Mouse (Mus musculus) cerebellum, adult 2 months (tissue): Measurements from ENCODE around the gene Fas. TPM values are rescaled to one million over a fixed set of nuclear protein-coding genes. Genes with fewer than 3 reads are reported as not detected.
A peak's percentile ranks its signal among the peaks of the same experiment; 100 is the strongest.

ENCODE experiments used
- DNase-seq, 2 experiments: peaks; one replicate each; pipeline ENCODE4 v3.0.0; 2021
- H3K27ac ChIP-seq: fragments of 200-500 bp; 2 replicates; pipeline ENCODE4 v1.5.1; 2012; ENCODE audit warnings: low read length, control low read depth, inconsistent platforms; ENCODE audit not compliant: insufficient read depth
- H3K27me3 ChIP-seq: fragments of 200-500 bp; 2 replicates; pipeline ENCODE4 v1.6.1; 2012; ENCODE audit warnings: inconsistent platforms, mild to moderate bottlenecking, low read length, moderate library complexity; ENCODE audit not compliant: control insufficient read depth, insufficient read depth
- H3K4me1 ChIP-seq: fragments of 200-500 bp; 2 replicates; pipeline ENCODE4 v1.6.1; 2011; ENCODE audit warnings: low read length; ENCODE audit not compliant: control insufficient read depth, insufficient read depth
- H3K4me3 ChIP-seq: fragments of 200-500 bp; replicated peaks from 2 replicates; pipeline ENCODE3; 2011; ENCODE audit warnings: mild to moderate bottlenecking, low read depth, low read length, control low read depth; ENCODE audit not compliant: insufficient read depth
- CTCF ChIP-seq: fragments of 200-500 bp; IDR thresholded peaks from 2 replicates; pipeline ENCODE4 v1.5.1; 2011; ENCODE audit warnings: low read depth, mild to moderate bottlenecking, control low read depth, low read length, moderate library complexity, borderline replicate concordance; ENCODE audit not compliant: insufficient read depth
- POLR2A ChIP-seq: fragments of 200-500 bp; IDR thresholded peaks from 2 replicates; pipeline ENCODE4 v1.6.1; 2011; ENCODE audit warnings: low read length, control low read depth, borderline replicate concordance; ENCODE audit not compliant: insufficient read depth
- WGBS: fragments of 180-500 bp; shearing (Covaris S2); methylation state at CpG from one replicate; pipeline ENCODE4 v1.1.7; 2018; 5-methylcytosine and 5-hydroxymethylcytosine counted together
- polyA plus RNA-seq: library from polyadenylated mRNA; depleted of rRNA; stranded (reverse); fragments of >200 nt; gene quantifications from 2 replicates; pipeline ENCODE4 v1.2.3, GENCODE M21; 2012

Gene Fas
- polyA plus RNA-seq, 1 experiment = 1.8 TPM

- Histone ChIP-seq H3K4me1 (no peaks in the 10 kb centered on the region), H3K27me3 (no peaks in the 10 kb centered on the region), H3K27ac (no peak overlapping the region), H3K4me3 (no peak overlapping the region)
- no peak for DNase-seq
- 93% methylated on average over 1 of the region's 1 CpGs for WGBS
- TF ChIP-seq CTCF (no peak), POLR2A (no peak)
These were observed 8.1 kb downstream of the Fas start for GRCm38 (mm10) chr19:34298531-34298930.

- no peak overlapping the region for H3K4me3 ChIP-seq
- no peaks in the 10 kb centered on the region for H3K27me3 ChIP-seq
- H3K4me1 ChIP-seq = no peaks in the 10 kb centered on the region
- TF ChIP-seq CTCF (no peak), POLR2A (no peak)
- DNase-seq = no peak
- WGBS = 75% methylated on average over 4 of the region's 4 CpGs
- H3K27ac ChIP-seq = no peak overlapping the region
These were observed 8.8 kb downstream of the Fas start for GRCm38 (mm10) chr19:34299229-34299628.

- DNase-seq = no peak
- H3K27me3 ChIP-seq = no peaks in the 10 kb centered on the region
- TF ChIP-seq CTCF (no peak), POLR2A (no peak)
- H3K4me3 ChIP-seq = no peak overlapping the region
- WGBS = 76% methylated on average over 2 of the region's 2 CpGs
- no peaks in the 10 kb centered on the region for H3K4me1 ChIP-seq
- no peak overlapping the region for H3K27ac ChIP-seq
These were observed 10.0 kb downstream of the Fas start for GRCm38 (mm10) chr19:34300430-34300829.

DNA sequence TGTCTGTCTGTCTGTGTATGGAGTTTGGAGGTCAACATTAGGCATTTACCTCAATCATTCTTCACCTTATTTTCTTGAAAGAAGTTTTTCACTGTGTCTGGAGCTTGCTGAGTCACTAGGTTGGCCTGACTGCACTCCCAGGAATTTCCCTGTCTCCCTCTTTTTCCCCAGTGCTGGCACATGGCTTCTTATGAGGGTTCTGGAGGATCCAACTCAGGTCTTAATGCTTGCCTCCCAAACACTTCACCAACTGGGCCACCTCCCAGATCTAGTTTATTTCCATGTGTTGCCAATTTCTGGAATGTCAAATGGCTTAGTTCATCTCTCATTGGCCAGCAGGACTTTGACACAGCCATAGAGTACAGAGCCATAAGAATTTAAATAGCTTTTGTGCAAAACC, 14.5 kb downstream of the Fas start:
- no peak for DNase-seq
- Histone ChIP-seq H3K4me1 (no peaks in the 10 kb centered on the region), H3K4me3 (no peak overlapping the region), H3K27me3 (no peaks in the 10 kb centered on the region), H3K27ac (no peak overlapping the region)
- TF ChIP-seq CTCF (no peak), POLR2A (no peak)

DNA sequence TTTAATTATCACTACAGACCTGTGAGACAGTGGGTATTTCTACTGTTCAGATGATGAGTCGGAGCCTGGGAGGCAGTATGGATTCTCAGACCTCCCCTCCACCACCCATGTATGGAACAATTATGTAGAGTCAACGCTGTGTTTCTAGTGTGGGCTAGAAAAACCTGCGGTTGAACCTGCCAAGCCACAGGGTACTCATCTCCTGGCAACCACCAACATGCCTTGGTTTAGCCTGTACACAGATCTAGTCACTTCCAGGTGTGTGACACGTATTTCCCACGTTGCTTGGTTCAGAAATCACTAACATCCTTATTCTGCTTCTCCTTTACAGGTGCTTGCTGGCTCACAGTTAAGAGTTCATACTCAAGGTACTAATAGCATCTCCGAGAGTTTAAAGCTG, 16.3 kb downstream of the Fas start:
- Histone ChIP-seq H3K27me3 (no peaks in the 10 kb centered on the region), H3K4me3 (no peak overlapping the region), H3K27ac (no peak overlapping the region), H3K4me1 (no peaks in the 10 kb centered on the region)
- 76% methylated on average over 6 of the region's 6 CpGs for WGBS
- TF ChIP-seq CTCF (no peak), POLR2A (no peak)
- DNase-seq = no peak

DNA sequence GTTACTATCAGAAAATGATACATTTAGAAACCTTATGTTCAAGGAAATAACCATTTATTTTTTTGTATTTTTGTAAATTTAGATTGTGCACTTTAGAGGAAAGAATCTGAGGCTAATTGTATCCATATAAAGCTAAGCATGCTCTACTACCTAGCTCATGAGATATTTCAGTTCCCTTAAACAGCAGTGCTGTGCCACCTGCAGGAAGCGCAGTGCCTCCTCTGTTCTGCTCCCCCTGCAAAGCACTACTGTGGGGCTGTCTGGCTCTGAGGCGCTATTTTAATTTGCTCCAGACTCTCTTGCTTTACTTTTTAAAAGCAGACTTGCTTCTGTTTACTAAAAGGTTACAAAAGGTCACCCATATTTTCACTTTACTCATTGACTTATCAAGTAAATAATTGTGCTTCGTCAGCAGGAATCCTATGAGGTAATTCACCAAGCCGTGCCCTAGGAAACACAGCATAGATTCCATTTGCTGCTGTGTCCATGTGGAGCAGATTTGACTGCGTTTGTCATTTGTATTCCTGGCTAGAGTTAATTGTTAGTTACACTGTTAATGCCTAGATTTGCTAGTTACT, 21.8 kb downstream of the Fas start:
- Histone ChIP-seq H3K4me3 (no peak overlapping the region), H3K27me3 (no peaks in the 10 kb centered on the region), H3K4me1 (no peaks in the 10 kb centered on the region), H3K27ac (no peak overlapping the region)
- DNase-seq = no peak
- 58% methylated on average over 5 of the region's 5 CpGs for WGBS
- no peak for TF ChIP-seq POLR2A
- TF ChIP-seq CTCF = no peak

DNA sequence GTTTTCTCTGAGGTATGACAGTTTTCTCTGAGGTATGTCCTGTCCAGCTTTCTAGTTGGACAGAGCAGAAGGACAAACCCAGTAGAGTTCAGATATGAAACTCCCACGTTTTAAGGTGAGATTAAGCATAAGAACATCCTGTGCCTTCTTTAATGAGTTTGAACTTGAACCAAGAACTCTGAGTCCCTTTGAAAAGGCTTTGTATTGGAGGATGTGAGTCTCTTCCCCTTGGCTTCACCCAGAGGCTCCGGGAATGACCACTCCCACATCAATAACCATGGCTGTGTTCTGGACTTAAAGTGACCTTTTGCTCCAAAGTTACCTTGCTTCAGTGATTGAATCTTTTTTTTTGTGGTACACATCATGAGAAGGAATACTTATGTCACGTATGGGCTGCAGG, 37.6 kb downstream of the Fas start:
- TF ChIP-seq CTCF (no peak), POLR2A (no peak)
- H3K27me3 ChIP-seq = no peaks in the 10 kb centered on the region
- no peak overlapping the region for H3K27ac ChIP-seq
- WGBS = 53% methylated on average over 3 of the region's 3 CpGs
- H3K4me3 ChIP-seq = no peak overlapping the region
- no peaks in the 10 kb centered on the region for H3K4me1 ChIP-seq
- DNase-seq = no peak

- H3K27me3 ChIP-seq = no peaks in the 10 kb centered on the region
- H3K4me3 ChIP-seq = no peak overlapping the region
- WGBS = 3% methylated on average over 2 of the region's 2 CpGs
- H3K27ac ChIP-seq = no peak overlapping the region
- TF ChIP-seq POLR2A (no peak), CTCF (peak; percentile 86)
- DNase-seq = peak; percentile 42 to 58
- H3K4me1 ChIP-seq = no peaks in the 10 kb centered on the region
These were observed 43.8 kb downstream of the Fas start for GRCm38 (mm10) chr19:34334300-34334699.

DNA sequence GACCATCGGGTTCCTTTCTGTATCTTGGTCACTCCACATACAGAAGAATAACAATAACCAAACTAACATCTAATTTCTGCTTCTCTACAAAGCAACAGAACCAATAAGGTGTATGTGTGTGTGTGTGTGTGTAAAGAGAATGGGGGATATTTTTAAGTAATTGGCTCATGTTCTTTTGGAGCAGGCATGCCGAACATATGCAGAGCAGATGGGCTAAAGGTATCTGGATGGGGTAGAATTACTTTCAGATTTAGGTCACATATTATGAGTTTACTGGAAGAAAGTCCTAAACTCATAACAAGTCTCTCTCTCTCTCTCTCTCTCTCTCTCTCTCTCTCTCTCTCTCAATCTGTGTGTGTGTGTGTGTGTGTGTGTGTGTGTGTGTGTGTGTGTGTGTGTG, 54.2 kb downstream of the Fas start:
- 54% methylated on average over 2 of the region's 2 CpGs for WGBS
- no peaks in the 10 kb centered on the region for H3K27me3 ChIP-seq

More for the DNA sequence above, 54.2 kb downstream of the Fas start:
- Histone ChIP-seq H3K4me1 (no peaks in the 10 kb centered on the region; the same call in 1 of the 2 replicates), H3K4me3 (no peak overlapping the region), H3K27ac (no peak overlapping the region)
- no peak for TF ChIP-seq CTCF
- TF ChIP-seq POLR2A = no peak
- no peak for DNase-seq
